Mouse (Mus musculus): ENCODE results near the gene Qtrt1. TPM values are rescaled to one million over a fixed set of nuclear protein-coding genes. Genes with fewer than 3 reads are reported as not detected.

Qtrt1 gene
- polyA plus RNA-seq, 1 experiment from 2014 or later, result 60.3 TPM

DNA sequence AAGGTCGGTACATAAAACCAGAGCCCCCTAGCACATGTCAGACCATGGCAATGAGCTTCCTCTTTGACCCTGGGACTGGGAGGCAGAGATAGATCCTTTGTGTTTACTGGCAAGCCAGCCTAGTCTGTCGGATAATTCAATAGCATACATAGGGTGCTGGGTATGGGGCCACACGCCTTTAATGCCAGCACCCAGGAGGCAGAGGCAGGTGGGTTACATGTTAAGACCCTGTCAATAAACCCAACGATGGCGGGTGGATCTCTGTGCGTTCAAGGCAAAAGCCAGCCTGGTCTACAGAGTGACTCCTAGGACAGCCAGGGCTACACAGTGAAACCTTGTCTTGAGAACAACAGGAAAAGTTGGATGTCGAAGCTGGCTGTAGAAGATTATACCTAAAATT is 3.0 kb upstream of the Qtrt1 start:
- Histone ChIP-seq H3K4me3 (ENCODE audit: low read length) (no peak overlapping the region), H3K36me3 (ENCODE audit: control insufficient read depth, insufficient read depth, low read length) (peaks cover 6% of the 10 kb centered on the region; the same call in 1 of the 2 replicates), H3K9me3 (ENCODE audit: control insufficient read depth, low read length) (no peaks in the 10 kb centered on the region), H3K27ac (ENCODE audit: low read length) (no peak overlapping the region), H3K27me3 (replicated peaks; ENCODE audit: control insufficient read depth, insufficient read depth, low read length) (no peaks in the 10 kb centered on the region), H3K9ac (ENCODE audit: low read depth, low read length) (no peak overlapping the region), H3K4me1 (ENCODE audit: control insufficient read depth, insufficient read depth, low read length) (peaks cover 5% of the 10 kb centered on the region), H3K4me2 (ENCODE audit: low read depth, low read length) (no peak overlapping the region)
- ATAC-seq, result no peak
- WGBS, result 73% methylated on average over 7 of the region's 7 CpGs

DNA sequence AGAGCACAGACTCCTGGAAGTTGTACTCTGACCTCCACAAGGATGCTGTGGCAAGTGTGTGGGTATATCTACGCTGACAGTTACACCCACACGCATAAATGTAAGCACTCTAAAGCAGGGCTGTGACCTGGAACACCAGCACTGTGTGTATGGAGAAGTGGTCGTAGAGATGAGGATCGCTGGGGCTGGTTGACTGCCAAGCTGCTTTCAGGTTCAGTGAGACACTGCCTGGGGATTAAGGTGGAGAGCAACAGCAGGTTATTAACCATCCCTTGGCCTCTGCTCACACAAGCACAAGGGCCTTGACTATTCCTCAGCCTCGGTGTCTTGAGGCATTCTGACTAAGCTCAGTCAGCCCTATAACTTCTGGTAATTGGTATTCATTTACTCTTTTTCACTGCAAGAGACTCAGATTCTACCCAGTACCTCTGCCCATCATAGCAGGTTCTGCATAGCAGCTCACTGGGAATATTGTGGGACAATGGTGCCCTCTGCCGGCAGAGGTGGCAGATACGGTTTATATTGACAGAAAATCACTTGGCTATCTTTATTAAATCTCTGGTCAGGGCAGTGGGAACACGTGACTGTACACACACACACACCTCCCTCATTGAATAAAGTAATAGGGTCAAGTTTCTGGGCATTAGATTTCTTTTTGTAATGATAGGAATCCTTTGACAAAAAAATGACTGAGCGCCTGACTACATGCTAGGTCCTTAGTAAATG is 1.9 kb upstream of the Qtrt1 start:
- peaks cover 5% of the 10 kb centered on the region for H3K4me1 ChIP-seq (ENCODE audit: control insufficient read depth, insufficient read depth, low read length)
- no peak overlapping the region for H3K9ac ChIP-seq (ENCODE audit: low read depth, low read length)
- H3K27me3 ChIP-seq (replicated peaks; ENCODE audit: control insufficient read depth, insufficient read depth, low read length), result no peaks in the 10 kb centered on the region
- no peak overlapping the region for H3K4me2 ChIP-seq (ENCODE audit: low read depth, low read length)
- no peak overlapping the region for H3K4me3 ChIP-seq (ENCODE audit: low read length)
- 33% methylated on average over 9 of the region's 9 CpGs for WGBS
- H3K36me3 ChIP-seq (ENCODE audit: control insufficient read depth, insufficient read depth, low read length), result peaks cover 2% of the 10 kb centered on the region; the same call in 1 of the 2 replicates
- no peaks in the 10 kb centered on the region for H3K9me3 ChIP-seq (ENCODE audit: control insufficient read depth, low read length)
- ATAC-seq, result no peak
- no peak overlapping the region for H3K27ac ChIP-seq (ENCODE audit: low read length)

DNA sequence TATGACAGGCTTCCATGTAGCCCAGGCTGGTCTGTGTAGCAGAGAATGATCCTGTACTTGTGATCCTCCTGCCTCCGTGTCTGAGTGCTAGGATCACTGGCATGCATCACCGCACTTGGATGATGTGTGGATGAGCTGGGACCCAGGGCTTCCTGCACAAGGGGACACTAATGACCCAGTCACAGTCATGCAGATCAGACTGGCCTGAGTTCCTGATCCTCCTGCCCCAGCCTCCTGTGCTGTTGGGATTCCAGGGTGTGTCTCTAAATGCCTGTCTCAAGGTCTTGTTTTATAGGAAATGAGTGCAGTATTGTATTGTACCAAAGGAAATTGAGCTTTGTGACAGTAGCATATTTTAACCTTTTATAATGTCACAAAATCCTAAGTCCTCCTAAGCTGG is 6.2 kb downstream of the Qtrt1 start:
- no peak overlapping the region for H3K9ac ChIP-seq (ENCODE audit: low read depth, low read length)
- no peaks in the 10 kb centered on the region for H3K27me3 ChIP-seq (replicated peaks; ENCODE audit: control insufficient read depth, insufficient read depth, low read length)
- WGBS, result 96% methylated on average over 2 of the region's 2 CpGs
- no peaks in the 10 kb centered on the region for H3K4me1 ChIP-seq (ENCODE audit: control insufficient read depth, insufficient read depth, low read length)
- no peak overlapping the region for H3K4me3 ChIP-seq (ENCODE audit: low read length)
- H3K4me2 ChIP-seq (ENCODE audit: low read depth, low read length), result no peak overlapping the region
- H3K9me3 ChIP-seq (ENCODE audit: control insufficient read depth, low read length), result no peaks in the 10 kb centered on the region
- no peak overlapping the region for H3K27ac ChIP-seq (ENCODE audit: low read length)
- no peak for ATAC-seq
- H3K36me3 ChIP-seq (ENCODE audit: control insufficient read depth, insufficient read depth, low read length), result 0 out of 2 replicates have a peak, but pooled peaks cover 2% of the 10 kb centered on the region

DNA sequence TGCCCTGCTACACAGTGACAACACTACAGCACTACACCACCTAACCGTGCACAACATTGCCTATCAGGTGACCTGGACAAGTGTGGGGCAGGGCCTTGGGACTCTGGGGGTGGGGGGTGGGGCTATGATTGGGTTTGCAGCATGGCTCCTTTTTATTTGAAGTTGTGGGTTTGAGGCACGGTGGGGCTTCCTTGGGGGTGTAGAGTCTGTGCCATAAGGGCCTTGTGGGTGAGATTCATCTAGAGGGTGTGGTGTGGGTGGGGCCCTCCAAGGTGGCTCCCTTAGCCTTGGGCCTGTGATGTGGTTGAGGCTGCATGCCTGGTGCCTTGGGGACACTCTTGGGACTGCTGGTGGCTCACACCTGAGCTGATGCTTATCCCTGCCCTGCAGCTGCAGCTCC is 8.0 kb downstream of the Qtrt1 start:
- 87% methylated on average over 2 of the region's 2 CpGs for WGBS
- 0 out of 2 replicates have a peak, but pooled peaks cover 2% of the 10 kb centered on the region for H3K36me3 ChIP-seq (ENCODE audit: control insufficient read depth, insufficient read depth, low read length)
- H3K27me3 ChIP-seq (replicated peaks; ENCODE audit: control insufficient read depth, insufficient read depth, low read length), result no peaks in the 10 kb centered on the region
- no peak overlapping the region for H3K9ac ChIP-seq (ENCODE audit: low read depth, low read length)
- no peaks in the 10 kb centered on the region for H3K4me1 ChIP-seq (ENCODE audit: control insufficient read depth, insufficient read depth, low read length)
- no peak overlapping the region for H3K4me2 ChIP-seq (ENCODE audit: low read depth, low read length)
- no peak overlapping the region for H3K27ac ChIP-seq (ENCODE audit: low read length)
- H3K9me3 ChIP-seq (ENCODE audit: control insufficient read depth, low read length), result no peaks in the 10 kb centered on the region
- ATAC-seq, result no peak
- no peak overlapping the region for H3K4me3 ChIP-seq (ENCODE audit: low read length)

DNA sequence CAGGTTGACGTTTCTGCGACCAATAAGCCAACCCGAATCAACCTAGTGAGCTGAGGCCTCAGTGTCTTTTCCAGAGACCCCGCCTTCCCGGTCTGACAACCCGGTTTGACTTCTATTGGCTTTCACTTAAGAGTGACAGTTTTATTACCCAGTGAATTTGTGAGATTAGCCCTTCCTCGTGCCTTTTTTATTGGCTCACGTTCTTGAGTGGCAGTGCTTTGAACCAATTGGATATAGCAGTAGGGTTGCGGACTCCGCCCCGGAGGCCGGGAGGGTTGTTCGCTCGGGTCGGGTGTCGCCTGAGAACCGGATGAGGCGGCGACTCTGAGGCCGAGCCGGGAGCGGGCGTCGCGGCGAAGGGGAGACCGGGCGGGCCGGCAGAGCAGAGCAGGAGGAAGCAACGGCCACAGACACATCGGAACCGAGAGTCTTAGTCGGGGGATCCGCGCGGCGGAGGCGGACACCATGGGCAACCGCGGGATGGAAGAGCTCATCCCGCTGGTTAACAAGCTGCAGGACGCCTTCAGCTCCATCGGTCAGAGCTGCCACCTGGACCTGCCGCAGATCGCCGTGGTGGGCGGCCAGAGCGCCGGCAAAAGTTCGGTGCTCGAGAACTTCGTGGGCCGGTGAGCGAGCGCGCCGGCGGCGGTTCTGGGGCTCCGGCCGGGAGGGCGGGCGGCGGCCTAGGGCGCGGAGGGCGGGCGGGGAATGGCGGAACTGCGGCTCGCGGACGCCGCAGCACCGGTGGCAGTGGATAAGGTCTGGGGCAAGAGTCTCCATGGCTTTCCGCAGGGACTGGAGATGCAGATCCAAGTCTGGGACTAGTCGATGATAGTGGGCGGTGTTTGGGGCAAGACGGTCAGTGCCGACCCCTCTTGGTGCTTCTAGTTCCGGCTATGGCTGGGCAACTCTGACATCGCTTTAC is 13.3 kb downstream of the Qtrt1 start, which contains the start of gene Dnm2:
Gene Dnm2, plus strand, starts transcription at position 278 of the 925 bp plus-strand sequence.
- H3K4me2 ChIP-seq (ENCODE audit: low read depth, low read length), result peak within 1 kb of the TSS; percentile 69
- under 1% methylated on average over 81 of the region's 82 CpGs for WGBS
- peak within 1 kb of the TSS; percentile 85 for H3K27ac ChIP-seq (ENCODE audit: low read length)
- H3K36me3 ChIP-seq (ENCODE audit: control insufficient read depth, insufficient read depth, low read length), result 0 out of 2 replicates have a peak, but pooled peaks cover 1% of the 10 kb centered on the region
- H3K9me3 ChIP-seq (ENCODE audit: control insufficient read depth, low read length), result no peaks in the 10 kb centered on the region
- peak within 1 kb of the TSS; percentile 92 for H3K4me3 ChIP-seq (ENCODE audit: low read length)
- H3K9ac ChIP-seq (ENCODE audit: low read depth, low read length), result peak within 1 kb of the TSS; percentile 88
- ATAC-seq, result peak; percentile 98
- no peaks in the 10 kb centered on the region for H3K27me3 ChIP-seq (replicated peaks; ENCODE audit: control insufficient read depth, insufficient read depth, low read length)
- H3K4me1 ChIP-seq (ENCODE audit: control insufficient read depth, insufficient read depth, low read length), result peaks cover 10% of the 10 kb centered on the region

DNA sequence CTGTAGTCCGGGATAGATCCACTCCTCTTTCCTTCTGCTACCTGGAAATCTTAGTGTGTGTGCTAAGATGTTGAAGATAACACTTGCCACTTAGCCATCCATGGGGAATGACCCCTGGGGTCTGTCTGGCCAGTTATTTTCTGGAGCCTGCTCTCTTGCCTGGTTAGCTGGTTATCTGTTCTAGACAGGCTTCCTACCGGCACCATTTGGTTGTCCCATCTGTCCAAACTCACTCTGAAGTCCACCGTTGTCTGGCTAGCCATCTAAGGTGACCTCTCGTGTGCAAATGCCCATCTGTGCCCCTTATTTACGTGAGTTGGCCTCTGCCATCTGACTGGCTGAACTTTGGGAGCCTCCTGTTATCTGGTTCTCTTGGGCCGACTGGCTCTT is 13.9 kb downstream of the Qtrt1 start:
- H3K9me3 ChIP-seq (ENCODE audit: control insufficient read depth, low read length), result no peaks in the 10 kb centered on the region

DNA sequence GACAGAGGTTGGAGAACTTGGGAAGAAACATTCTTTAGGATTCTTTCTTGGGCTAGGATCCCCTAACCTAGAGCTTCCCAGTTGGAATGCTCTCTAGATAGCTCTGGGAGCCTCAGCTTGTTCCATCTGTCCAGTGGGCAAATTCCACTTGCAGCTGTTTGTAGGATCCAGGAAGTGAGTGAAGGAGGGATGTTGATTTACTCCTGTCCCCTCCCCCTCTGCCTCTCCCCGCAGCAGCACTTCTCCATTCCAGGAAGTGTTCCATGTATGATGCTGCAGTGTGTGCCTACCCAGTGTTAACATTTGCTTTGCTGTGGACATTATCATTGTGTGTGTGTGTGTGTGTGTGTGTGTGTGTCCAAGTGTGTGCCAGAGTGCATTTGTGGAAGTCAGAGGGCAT is 14.4 kb downstream of the Qtrt1 start:
- Histone ChIP-seq H3K4me2 (ENCODE audit: low read depth, low read length) (peak overlapping the region; percentile 69), H3K4me1 (ENCODE audit: control insufficient read depth, insufficient read depth, low read length) (peaks cover 10% of the 10 kb centered on the region), H3K9ac (ENCODE audit: low read depth, low read length) (peak overlapping the region; percentile 88), H3K9me3 (ENCODE audit: control insufficient read depth, low read length) (no peaks in the 10 kb centered on the region), H3K36me3 (ENCODE audit: control insufficient read depth, insufficient read depth, low read length) (no peaks in the 10 kb centered on the region), H3K4me3 (ENCODE audit: low read length) (peak overlapping the region; percentile 92), H3K27ac (ENCODE audit: low read length) (peak overlapping the region; percentile 85), H3K27me3 (replicated peaks; ENCODE audit: control insufficient read depth, insufficient read depth, low read length) (no peaks in the 10 kb centered on the region)
- ATAC-seq, result peak; percentile 43
- WGBS, result 0% methylated on average over 1 of the region's 1 CpGs

More for the DNA sequence above, 13.9 kb downstream of the Qtrt1 start:
- 2% methylated on average over 6 of the region's 6 CpGs for WGBS
- peaks cover 10% of the 10 kb centered on the region for H3K4me1 ChIP-seq (ENCODE audit: control insufficient read depth, insufficient read depth, low read length)
- no peak for ATAC-seq
- no peaks in the 10 kb centered on the region for H3K36me3 ChIP-seq (ENCODE audit: control insufficient read depth, insufficient read depth, low read length)
- no peaks in the 10 kb centered on the region for H3K27me3 ChIP-seq (replicated peaks; ENCODE audit: control insufficient read depth, insufficient read depth, low read length)
- peak overlapping the region; percentile 69 for H3K4me2 ChIP-seq (ENCODE audit: low read depth, low read length)
- peak overlapping the region; percentile 85 for H3K27ac ChIP-seq (ENCODE audit: low read length)
- H3K4me3 ChIP-seq (ENCODE audit: low read length), result peak overlapping the region; percentile 92
- H3K9ac ChIP-seq (ENCODE audit: low read depth, low read length), result peak overlapping the region; percentile 88

DNA sequence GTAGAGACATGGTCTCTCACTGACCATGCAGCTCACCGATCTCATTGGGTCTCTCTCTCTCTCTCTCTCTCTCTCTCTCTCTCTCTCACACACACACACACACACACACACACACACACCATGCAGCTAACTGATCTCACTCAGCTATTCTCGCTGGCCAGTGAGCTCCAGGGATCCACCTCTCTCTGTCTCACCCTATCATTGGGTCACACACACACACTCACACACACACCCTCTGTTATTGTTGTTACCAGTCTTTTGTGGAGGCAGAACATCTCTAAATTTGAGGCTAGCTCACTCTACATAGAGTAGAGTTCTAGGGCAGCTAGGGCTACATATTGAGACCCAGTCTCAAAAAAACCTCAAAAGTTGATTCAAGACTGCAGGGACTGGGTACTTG is 14.9 kb downstream of the Qtrt1 start:
- Histone ChIP-seq H3K9me3 (ENCODE audit: control insufficient read depth, low read length) (no peaks in the 10 kb centered on the region), H3K9ac (ENCODE audit: low read depth, low read length) (no peak overlapping the region), H3K4me3 (ENCODE audit: low read length) (no peak overlapping the region), H3K27me3 (replicated peaks; ENCODE audit: control insufficient read depth, insufficient read depth, low read length) (no peaks in the 10 kb centered on the region), H3K4me1 (ENCODE audit: control insufficient read depth, insufficient read depth, low read length) (peaks cover 10% of the 10 kb centered on the region), H3K4me2 (ENCODE audit: low read depth, low read length) (peak overlapping the region; percentile 69; the same call in 1 of the 2 replicates), H3K27ac (ENCODE audit: low read length) (no peak overlapping the region), H3K36me3 (ENCODE audit: control insufficient read depth, insufficient read depth, low read length) (no peaks in the 10 kb centered on the region)
- no peak for ATAC-seq
- 59% methylated on average over 2 of the region's 2 CpGs for WGBS

DNA sequence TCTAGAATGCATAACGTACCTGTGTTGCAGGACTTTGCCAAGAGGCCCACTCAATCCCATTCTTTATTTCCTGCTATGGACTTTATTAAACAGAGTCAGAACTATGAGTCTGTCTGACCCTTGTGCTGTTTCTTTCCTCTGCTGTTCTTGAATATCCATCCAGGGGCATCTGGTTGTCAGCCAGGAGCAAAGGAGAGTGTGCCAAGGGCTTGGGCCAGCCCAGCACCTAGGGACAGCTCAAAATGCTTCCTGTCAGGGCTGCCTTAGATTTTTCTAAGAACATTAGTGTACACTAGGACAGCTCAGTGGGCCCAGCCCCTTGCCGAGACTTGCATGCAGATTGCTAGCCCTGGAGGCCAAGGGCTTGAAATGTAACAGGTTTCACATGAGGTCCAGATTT is 16.1 kb downstream of the Qtrt1 start:
- H3K27ac ChIP-seq (ENCODE audit: low read length), result no peak overlapping the region

More for the DNA sequence above, 16.1 kb downstream of the Qtrt1 start:
- Histone ChIP-seq H3K36me3 (ENCODE audit: control insufficient read depth, insufficient read depth, low read length) (no peaks in the 10 kb centered on the region), H3K27me3 (replicated peaks; ENCODE audit: control insufficient read depth, insufficient read depth, low read length) (no peaks in the 10 kb centered on the region), H3K9ac (ENCODE audit: low read depth, low read length) (no peak overlapping the region), H3K4me1 (ENCODE audit: control insufficient read depth, insufficient read depth, low read length) (peaks cover 10% of the 10 kb centered on the region), H3K9me3 (ENCODE audit: control insufficient read depth, low read length) (no peaks in the 10 kb centered on the region), H3K4me2 (ENCODE audit: low read depth, low read length) (no peak overlapping the region), H3K4me3 (ENCODE audit: low read length) (no peak overlapping the region)
- 76% methylated on average over 2 of the region's 2 CpGs for WGBS
- no peak for ATAC-seq

All from intestine, embryonic 16.5 days (tissue).